Mouse (Mus musculus) heart, adult 2 months (tissue): Measurements from ENCODE around the gene Mat2a. TPM values are rescaled to one million over a fixed set of nuclear protein-coding genes. Genes with fewer than 3 reads are reported as not detected.
A peak's percentile ranks its signal among the peaks of the same experiment; 100 is the strongest.

Experiments used
- DNase-seq, 2 experiments: peaks; one replicate each; pipeline ENCODE4 v3.0.0; 2021
- H3K27ac ChIP-seq: fragments of 200-600 bp; 2 replicates; pipeline ENCODE4 v1.8.1; 2022
- H3K27me3 ChIP-seq: fragments of 200-500 bp; 2 replicates; pipeline ENCODE4 v1.6.1; 2012; ENCODE audit warnings: mild to moderate bottlenecking, low read length, inconsistent platforms, mixed read lengths; ENCODE audit not compliant: control insufficient read depth, insufficient read depth
- H3K36me3 ChIP-seq: fragments of 200-500 bp; 2 replicates; pipeline ENCODE4 v1.6.1; 2012; ENCODE audit warnings: low read length, inconsistent platforms; ENCODE audit not compliant: control insufficient read depth, insufficient read depth
- H3K4me1 ChIP-seq: fragments of 200-500 bp; 2 replicates; pipeline ENCODE4 v1.6.1; 2011; ENCODE audit warnings: low read length; ENCODE audit not compliant: control insufficient read depth, insufficient read depth
- H3K4me3 ChIP-seq: fragments of 200-600 bp; 2 replicates; pipeline ENCODE4 v1.8.1; 2022
- H3K79me2 ChIP-seq: fragments of 200-500 bp; replicated peaks from 2 replicates; pipeline ENCODE4 v1.6.1; 2012; ENCODE audit warnings: mild to moderate bottlenecking, inconsistent platforms, low read length, moderate library complexity, mixed read lengths; ENCODE audit not compliant: control insufficient read depth, insufficient read depth
- H3K9ac ChIP-seq: fragments of 200-500 bp; 2 replicates; pipeline ENCODE4 v1.6.1; 2012; ENCODE audit warnings: low read depth, mild to moderate bottlenecking, control low read depth, inconsistent platforms, low read length, mixed read lengths
- CTCF ChIP-seq: fragments of 200-600 bp; IDR thresholded peaks from 2 replicates; pipeline ENCODE4 v1.8.1; 2022; ENCODE audit warnings: antibody characterized with exemption, mild to moderate bottlenecking, moderate library complexity
- EP300 ChIP-seq: fragments of 200-500 bp; IDR thresholded peaks from 2 replicates; pipeline ENCODE4 v1.6.1; 2011; ENCODE audit warnings: low read depth, low read length, control low read depth; ENCODE audit not compliant: insufficient read depth
- POLR2A ChIP-seq: fragments of 200-500 bp; IDR thresholded peaks from 2 replicates; pipeline ENCODE4 v1.6.1; 2011; ENCODE audit warnings: mild to moderate bottlenecking, low read depth, low read length, control low read depth; ENCODE audit not compliant: insufficient read depth
- WGBS: fragments of 180-500 bp; shearing (Covaris S2); methylation state at CpG from one replicate; pipeline ENCODE4 v1.1.7; 2018; 5-methylcytosine and 5-hydroxymethylcytosine counted together
- intact Hi-C: fragments of 180-260 bp; cut with DNase I; formaldehyde crosslinking; loops from one replicate; pipeline ENCODE4 v1.15.1; 2025
- polyA plus RNA-seq: library from polyadenylated mRNA; depleted of rRNA; stranded (reverse); fragments of >200 nt; gene quantifications from 2 replicates; pipeline ENCODE4 v1.2.3, GENCODE M21; 2012
- total RNA-seq, 2 experiments: library from RNA; stranded (reverse); gene quantifications; 2 replicates each; pipeline ENCODE4 v1.2.3; 2021

Gene Mat2a
- total and polyA plus RNA-seq, 3 experiments, result 93.0 to 151 (median 129) TPM

GRCm38 (mm10) chr6:72392341-72392740 lies 47.0 kb downstream of the Mat2a start:
- WGBS, result 94% methylated on average over 5 of the region's 5 CpGs
- DNase-seq, result no peak
- no peaks in the 10 kb centered on the region for H3K79me2 ChIP-seq
- intact Hi-C loops, result no loop called here
- peaks cover 7% of the 10 kb centered on the region for H3K4me1 ChIP-seq
- TF ChIP-seq POLR2A, result no peak
- no peak for TF ChIP-seq CTCF
- no peak for TF ChIP-seq EP300
- no peaks in the 10 kb centered on the region for H3K27me3 ChIP-seq
- no peak overlapping the region; the same call in 1 of the 2 replicates for H3K27ac ChIP-seq
- H3K36me3 ChIP-seq, result no peaks in the 10 kb centered on the region
- no peak overlapping the region for H3K4me3 ChIP-seq
- no peak overlapping the region for H3K9ac ChIP-seq

- H3K79me2 ChIP-seq, result no peaks in the 10 kb centered on the region
- intact Hi-C loops, result no loop called here
- H3K4me3 ChIP-seq, result peak overlapping the region; percentile 54
- H3K9ac ChIP-seq, result no peak overlapping the region; the same call in 1 of the 2 replicates
- H3K36me3 ChIP-seq, result no peaks in the 10 kb centered on the region
- WGBS, result 16% methylated on average over 12 of the region's 12 CpGs
- peak; percentile 44; the same call in 1 of the 2 replicates for TF ChIP-seq EP300
- TF ChIP-seq CTCF, result peak; percentile 31
- TF ChIP-seq POLR2A, result peak; percentile 67
- peak; percentile 72 to 81 for DNase-seq
- peak overlapping the region; percentile 92 for H3K27ac ChIP-seq
- H3K27me3 ChIP-seq, result no peaks in the 10 kb centered on the region
- H3K4me1 ChIP-seq, result peaks cover 7% of the 10 kb centered on the region
Observed at GRCm38 (mm10) chr6:72390795-72391521, 48.4 kb downstream of the Mat2a start.

GRCm38 (mm10) chr6:72389941-72390771 lies 49.2 kb downstream of the Mat2a start, which contains the start of gene Vamp8:
Vamp8 (minus strand) TSS chr6:72390703.
- intact Hi-C loops, result no loop called here
- H3K27me3 ChIP-seq, result no peaks in the 10 kb centered on the region
- peak within 1 kb of the TSS; percentile 54 for H3K4me3 ChIP-seq
- H3K27ac ChIP-seq, result peak within 1 kb of the TSS; percentile 92
- peaks cover 7% of the 10 kb centered on the region for H3K4me1 ChIP-seq
- DNase-seq, result peak; percentile 92 to 94
- H3K79me2 ChIP-seq, result no peaks in the 10 kb centered on the region
- no peaks in the 10 kb centered on the region for H3K36me3 ChIP-seq
- H3K9ac ChIP-seq, result peak within 1 kb of the TSS; percentile 85
- TF ChIP-seq POLR2A, result peak; percentile 63
- TF ChIP-seq CTCF, result no peak
- peak; percentile 61 for TF ChIP-seq EP300
- WGBS, result under 1% methylated on average over 33 of the region's 33 CpGs

- TF ChIP-seq POLR2A (no peak), EP300 (no peak), CTCF (no peak)
- no peaks in the 10 kb centered on the region for H3K79me2 ChIP-seq
- peaks cover 7% of the 10 kb centered on the region for H3K4me1 ChIP-seq
- no peak for DNase-seq
- H3K9ac ChIP-seq, result peak overlapping the region; percentile 85
- 1% methylated on average over 13 of the region's 13 CpGs for WGBS
- H3K27ac ChIP-seq, result peak overlapping the region; percentile 92
- H3K27me3 ChIP-seq, result no peaks in the 10 kb centered on the region
- no peaks in the 10 kb centered on the region for H3K36me3 ChIP-seq
- H3K4me3 ChIP-seq, result peak overlapping the region; percentile 54
- intact Hi-C loops, result no loop called here
Observed at GRCm38 (mm10) chr6:72389471-72389940, 49.9 kb downstream of the Mat2a start.

GRCm38 (mm10) chr6:72388791-72389329 lies 50.5 kb downstream of the Mat2a start:
- Histone ChIP-seq H3K4me1 (peaks cover 5% of the 10 kb centered on the region), H3K4me3 (no peak overlapping the region; the same call in 1 of the 2 replicates), H3K36me3 (no peaks in the 10 kb centered on the region), H3K27me3 (no peaks in the 10 kb centered on the region), H3K27ac (peak overlapping the region; percentile 92), H3K9ac (no peak overlapping the region), H3K79me2 (no peaks in the 10 kb centered on the region)
- 72% methylated on average over 6 of the region's 6 CpGs for WGBS
- TF ChIP-seq CTCF (no peak), POLR2A (no peak), EP300 (no peak)
- no peak for DNase-seq
- intact Hi-C loops, result no loop called here

GRCm38 (mm10) chr6:72388266-72388665 lies 51.1 kb downstream of the Mat2a start:
- H3K36me3 ChIP-seq, result no peaks in the 10 kb centered on the region
- intact Hi-C loops, result no loop called here
- no peak overlapping the region; the same call in 1 of the 2 replicates for H3K27ac ChIP-seq
- no peak overlapping the region for H3K4me3 ChIP-seq
- TF ChIP-seq POLR2A (no peak), EP300 (no peak), CTCF (no peak)
- H3K79me2 ChIP-seq, result no peaks in the 10 kb centered on the region
- H3K4me1 ChIP-seq, result peaks cover 6% of the 10 kb centered on the region
- DNase-seq, result no peak
- no peak overlapping the region for H3K9ac ChIP-seq
- WGBS, result 71% methylated on average over 10 of the region's 10 CpGs
- H3K27me3 ChIP-seq, result no peaks in the 10 kb centered on the region
